ENCODE assay signal across 9 mouse cellular contexts in genomic region chr11:101164351-101164665, GRCm38 (mm10). TPM values are rescaled to one million over a fixed set of nuclear protein-coding genes. Genes with fewer than 3 reads are reported as not detected.
DNase-seq lines count a peak whose midpoint lies in the region; ATAC-seq lines count a peak whose summit lies in the region.
"Had no signal": no experiment of that assay in that cellular context is flagged by ENCODE, and none has a peak within 500 bp of the region (broad histone marks: within the 10 kb centered on the region; RNA-seq: fewer than 3 reads in every experiment).

No protein-coding gene starts in this region.

- H3K4me1 ChIP-seq in liver, embryonic 12.5 days, result peaks cover 38% of the 10 kb centered on the region
- peaks cover 24% of the 10 kb centered on the region for H3K4me1 ChIP-seq in stomach, embryonic 16.5 days (ENCODE audit: control insufficient read depth, insufficient read depth, low read length)

- H3K9ac ChIP-seq in liver, embryonic 12.5 days, result no peak overlapping the region
- H3K9ac ChIP-seq in stomach, embryonic 16.5 days (ENCODE audit: low read length), result peak overlapping the region; percentile 60

- peak; percentile 37 for DNase-seq in cerebellum, adult 9-11 months
- no peak for DNase-seq in cerebellum, adult 11-12 months
- peak; percentile 28 to 43 for DNase-seq in thymus, postnatal 36 days
- DNase-seq in thymus, postnatal 25 days, result no peak
- no peak for DNase-seq in left cerebral cortex, adult 18-20 months (ENCODE audit: low spot score in 2 of 2)
- no peak for DNase-seq in frontal cortex, postnatal 25 days (ENCODE audit: low spot score in 2 of 2)
- DNase-seq: adrenal gland, adult 8-10 months had no signal

- H3K36me3 ChIP-seq in liver, embryonic 12.5 days, result peaks cover 13% of the 10 kb centered on the region; the same call in 1 of the 2 replicates
- H3K36me3 ChIP-seq in stomach, embryonic 16.5 days (ENCODE audit: control insufficient read depth, insufficient read depth, low read length), result peaks cover 31% of the 10 kb centered on the region

- H3K4me3 ChIP-seq in liver, embryonic 12.5 days, result peak overlapping the region; percentile 32
- peak overlapping the region; percentile 38 for H3K4me3 ChIP-seq in stomach, embryonic 16.5 days (replicated peaks; ENCODE audit: low read length)

- H3K27ac ChIP-seq in liver, embryonic 12.5 days, result no peak overlapping the region
- H3K27ac ChIP-seq in stomach, embryonic 16.5 days (ENCODE audit: low read length), result peak overlapping the region; percentile 11; the same call in 1 of the 2 replicates

- H3K4me2 ChIP-seq in liver, embryonic 12.5 days, result peak overlapping the region; percentile 57
- H3K4me2 ChIP-seq in stomach, embryonic 16.5 days (ENCODE audit: low read depth, low read length), result peak overlapping the region; percentile 49

- 12% methylated on average over 21 of the region's 21 CpGs for WGBS in liver, embryonic 12.5 days (ENCODE audit: insufficient replicate concordance)
- 41% methylated on average over 21 of the region's 21 CpGs for WGBS in stomach, embryonic 16.5 days

- H3K9me3 ChIP-seq in liver, embryonic 12.5 days (replicated peaks), result no peaks in the 10 kb centered on the region
- no peaks in the 10 kb centered on the region for H3K9me3 ChIP-seq in stomach, embryonic 16.5 days (replicated peaks; ENCODE audit: control insufficient read depth, low read length)

- H3K27me3 ChIP-seq in liver, embryonic 12.5 days (replicated peaks), result peaks cover 98% of the 10 kb centered on the region
- H3K27me3 ChIP-seq in stomach, embryonic 16.5 days (ENCODE audit: control insufficient read depth, insufficient read depth, low read length), result no peaks in the 10 kb centered on the region; the same call in 1 of the 2 replicates

- no peak for ATAC-seq in liver, embryonic 12.5 days
- no peak for ATAC-seq in stomach, embryonic 16.5 days (ENCODE audit: insufficient read depth, low FRiP score)

RNA-seq across cellular contexts. Expression of gene Cntnap1, which starts 6.0 kb away (rescaled TPM):
- 0.17 and 0.26 TPM in 2 replicates for polyA plus RNA-seq in liver, embryonic 12.5 days (2016; fragmentation: Nextera tagmentation; extraction: Ambion mirVana)
- 2.3 and 2.6 TPM in 2 replicates for polyA plus RNA-seq in stomach, embryonic 16.5 days (2015; fragmentation: Nextera tagmentation; extraction: Ambion mirVana)
- total RNA-seq in left cerebral cortex, adult 18-20 months (2021), result 100 to 1,000 TPM; 158 to 160 TPM

RNA-seq across cellular contexts. Expression of gene Plekhh3, which starts 6.8 kb away (rescaled TPM):
- polyA plus RNA-seq in liver, embryonic 12.5 days (2016; fragmentation: Nextera tagmentation; extraction: Ambion mirVana), result 2.7 and 2.8 TPM in 2 replicates
- 17.6 and 18.7 TPM in 2 replicates for polyA plus RNA-seq in stomach, embryonic 16.5 days (2015; fragmentation: Nextera tagmentation; extraction: Ambion mirVana)
- 10 to 100 TPM; 14.2 to 16.7 TPM for total RNA-seq in left cerebral cortex, adult 18-20 months (2021)

RNA-seq across cellular contexts. Expression of gene Tubg2, which starts 8.6 kb away (rescaled TPM):
- 0.57 and 0.62 TPM in 2 replicates for polyA plus RNA-seq in liver, embryonic 12.5 days (2016; fragmentation: Nextera tagmentation; extraction: Ambion mirVana)
- 3.9 and 4.6 TPM in 2 replicates for polyA plus RNA-seq in stomach, embryonic 16.5 days (2015; fragmentation: Nextera tagmentation; extraction: Ambion mirVana)
- total RNA-seq in left cerebral cortex, adult 18-20 months (2021), result 10 to 100 TPM; 48.6 to 54.5 TPM

RNA-seq across cellular contexts. Expression of gene Ccr10, which starts 10.9 kb away (rescaled TPM):
- 0.07 TPM in 1 of 2 replicates, not detected in the other for polyA plus RNA-seq in liver, embryonic 12.5 days (2016; fragmentation: Nextera tagmentation; extraction: Ambion mirVana)
- 0.26 and 0.43 TPM in 2 replicates for polyA plus RNA-seq in stomach, embryonic 16.5 days (2015; fragmentation: Nextera tagmentation; extraction: Ambion mirVana)
- under 1 TPM in 1 of 2 experiments, not detected in 1; 0.28 TPM for total RNA-seq in left cerebral cortex, adult 18-20 months (2021)

RNA-seq across cellular contexts. Expression of gene Tubg1, which starts 44.6 kb away (rescaled TPM):
- polyA plus RNA-seq in liver, embryonic 12.5 days (2016; fragmentation: Nextera tagmentation; extraction: Ambion mirVana), result 55.2 and 59.6 TPM in 2 replicates
- 63.0 and 63.5 TPM in 2 replicates for polyA plus RNA-seq in stomach, embryonic 16.5 days (2015; fragmentation: Nextera tagmentation; extraction: Ambion mirVana)
- total RNA-seq in left cerebral cortex, adult 18-20 months (2021), result 10 to 100 TPM; 44.5 to 53.3 TPM

Comparison
In these comparisons a context has a peak if more than half of its experiments do, and no peak if none do; other contexts are left out.
1. DNase-seq: peak in cerebellum, adult 9-11 months (single experiment) and thymus, postnatal 36 days (2 of 2); none in cerebellum, adult 11-12 months (single experiment), thymus, postnatal 25 days (single experiment), left cerebral cortex, adult 18-20 months (0 of 2) and frontal cortex, postnatal 25 days (0 of 2).